8 mouse cellular contexts compared by ENCODE assay signal in the genomic region with DNA sequence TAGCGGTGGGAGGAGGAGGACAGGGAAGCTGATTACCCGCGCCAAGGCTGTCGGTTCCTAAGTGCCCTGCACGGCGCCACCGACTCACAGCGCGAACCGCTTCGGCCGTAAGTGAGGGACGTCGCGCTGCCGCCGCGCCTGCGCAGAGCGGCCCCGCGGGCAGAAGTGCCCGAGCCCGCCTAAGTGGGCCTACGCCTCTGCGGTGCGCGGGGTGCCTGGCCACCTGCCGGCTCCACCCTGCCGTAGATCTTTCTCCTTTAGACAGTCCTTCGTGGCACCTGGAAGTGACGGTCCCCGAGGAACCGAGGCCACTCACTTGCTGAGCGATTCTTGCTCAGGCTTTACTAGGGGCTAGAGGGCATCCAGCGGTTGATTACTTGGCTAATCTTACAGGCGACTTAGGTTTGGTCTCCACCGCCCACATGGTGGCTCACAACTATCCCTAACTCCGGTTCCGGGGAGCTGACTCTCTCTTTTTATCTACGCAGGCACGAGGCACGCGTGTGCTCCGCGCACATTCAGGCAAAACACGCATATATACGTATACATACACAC. TPM values are rescaled to one million over a fixed set of nuclear protein-coding genes. Genes with fewer than 3 reads are reported as not detected.
A peak's percentile ranks its signal among the peaks of the same experiment; 100 is the strongest.
DNase-seq lines count a peak whose midpoint lies in the region; ATAC-seq and TF ChIP-seq lines count a peak whose summit lies in the region.

No protein-coding gene starts in this region.

- TF ChIP-seq POLR2A in lung, adult 2 months (IDR thresholded peaks at IDR 0.05; ENCODE audit: borderline replicate concordance, extremely low read depth, low read depth, low read length): peak; percentile 87

- no peak for TF ChIP-seq CTCF in G1E (IDR thresholded peaks at IDR 0.05; ENCODE audit: low read depth, low read length)
- peak; percentile 34; the same call in 1 of the 2 replicates for TF ChIP-seq CTCF in layer of hippocampus, adult 2 months (conservative IDR thresholded peaks at IDR 0.05)
- TF ChIP-seq CTCF in lung, adult 2 months (IDR thresholded peaks at IDR 0.05; ENCODE audit: insufficient read depth, low read length): no peak

- H3K4me1 ChIP-seq in G1E (ENCODE audit: insufficient read depth, low read depth, low read length): peaks cover 18% of the 10 kb centered on the region
- H3K4me1 ChIP-seq in forebrain, embryonic 16.5 days (replicated peaks; ENCODE audit: control insufficient read depth, insufficient read depth, low read length): peaks cover 15% of the 10 kb centered on the region
- H3K4me1 ChIP-seq in lung, adult 2 months (ENCODE audit: control insufficient read depth, insufficient read depth, low read length): peaks cover 2% of the 10 kb centered on the region; the same call in 1 of the 2 replicates
- peaks cover 23% of the 10 kb centered on the region for H3K4me1 ChIP-seq in neural tube, embryonic 15.5 days

- H3K9me3 ChIP-seq in G1E (replicated peaks): no peaks in the 10 kb centered on the region
- H3K9me3 ChIP-seq in forebrain, embryonic 16.5 days (ENCODE audit: control insufficient read depth, low read length): no peaks in the 10 kb centered on the region
- no peaks in the 10 kb centered on the region for H3K9me3 ChIP-seq in neural tube, embryonic 15.5 days (replicated peaks)

- peak; percentile 79 for ATAC-seq in G1E (ENCODE audit: extremely low read depth, insufficient number of reproducible peaks, low FRiP score, poor library complexity, severe bottlenecking)
- ATAC-seq in forebrain, embryonic 16.5 days: peak; percentile 97
- peak; percentile 96 for ATAC-seq in neural tube, embryonic 15.5 days (ENCODE audit: low FRiP score)

- H3K27ac ChIP-seq in forebrain, embryonic 16.5 days (ENCODE audit: low read length): peak overlapping the region; percentile 79
- H3K27ac ChIP-seq in layer of hippocampus, adult 2 months: peak overlapping the region; percentile 92
- H3K27ac ChIP-seq in neural tube, embryonic 15.5 days (replicated peaks): peak overlapping the region; percentile 86

- H3K9ac ChIP-seq in forebrain, embryonic 16.5 days (replicated peaks; ENCODE audit: low read depth, low read length): peak overlapping the region; percentile 78
- peak overlapping the region; percentile 78 for H3K9ac ChIP-seq in neural tube, embryonic 15.5 days (replicated peaks)

- H3K4me2 ChIP-seq in forebrain, embryonic 16.5 days (ENCODE audit: low read length): peak overlapping the region; percentile 88
- H3K4me2 ChIP-seq in neural tube, embryonic 15.5 days: peak overlapping the region; percentile 69

- peaks cover 18% of the 10 kb centered on the region for H3K36me3 ChIP-seq in G1E (replicated peaks)
- no peaks in the 10 kb centered on the region for H3K36me3 ChIP-seq in forebrain, embryonic 16.5 days (ENCODE audit: control insufficient read depth, insufficient read depth)
- 0 out of 2 replicates have a peak, but pooled peaks cover 4% of the 10 kb centered on the region for H3K36me3 ChIP-seq in neural tube, embryonic 15.5 days

- peak overlapping the region; percentile 91 for H3K4me3 ChIP-seq in G1E (ENCODE audit: low read depth, low read length)
- peak overlapping the region; percentile 87 for H3K4me3 ChIP-seq in forebrain, embryonic 16.5 days (replicated peaks; ENCODE audit: low read length)
- H3K4me3 ChIP-seq in layer of hippocampus, adult 2 months: peak overlapping the region; percentile 63
- H3K4me3 ChIP-seq in lung, adult 2 months (replicated peaks; ENCODE audit: extremely low read depth, low read depth, low read length): peak overlapping the region; percentile 88
- peak overlapping the region; percentile 66 for H3K4me3 ChIP-seq in neural tube, embryonic 15.5 days (replicated peaks)

- peak; percentile 90 for DNase-seq in G1E (ENCODE audit: low spot score)
- peak; percentile 83 to 91 for DNase-seq in cerebellum, adult 18-20 months
- DNase-seq in heart, postnatal 36 days: peak; percentile 86 to 94
- DNase-seq in layer of hippocampus, adult 2 months (ENCODE audit: low spot score in 2 of 2): peak; percentile 80 to 83
- DNase-seq in lung, adult 2 months: peak; percentile 89
- peak; percentile 90 for DNase-seq in testis, postnatal 10 days (ENCODE audit: low spot score)

- intact Hi-C loops in heart, postnatal 36 days (cut with DNase I): loop anchor here (1.0 kb wide), 1 partner anchor 23 kb away; no protein-coding TSS in a partner anchor

- H3K27me3 ChIP-seq in G1E (ENCODE audit: insufficient read depth, low read length): no peaks in the 10 kb centered on the region
- H3K27me3 ChIP-seq in forebrain, embryonic 16.5 days (replicated peaks; ENCODE audit: control insufficient read depth, insufficient read depth, low read length): no peaks in the 10 kb centered on the region
- H3K27me3 ChIP-seq in neural tube, embryonic 15.5 days (replicated peaks): no peaks in the 10 kb centered on the region

- WGBS in forebrain, embryonic 16.5 days: under 1% methylated on average over 43 of the region's 48 CpGs
- WGBS in lung, adult 2 months: under 1% methylated on average over 48 of the region's 48 CpGs
- 0% methylated on average over 48 of the region's 48 CpGs for WGBS in neural tube, embryonic 15.5 days

RNA-seq across cellular contexts. Expression of a gene that starts 7.4 kb away (rescaled TPM):
- total RNA-seq in G1E (2014; fragmentation: Nextera tagmentation): 92.3 and 106 TPM in 2 replicates
- total RNA-seq in G1E (2017): 128 and 130 TPM in 2 replicates
- 67.8 and 76.2 TPM in 2 replicates for polyA plus RNA-seq in G1E (2012)
- 180 and 189 TPM in 2 replicates for polyA plus RNA-seq in forebrain, embryonic 16.5 days (2015; fragmentation: Nextera tagmentation; extraction: Ambion mirVana)
- total RNA-seq in heart, postnatal 36 days (2021): 10 to 100 TPM; 45.5 to 48.9 TPM
- 10 to 100 TPM; 49.0 to 53.1 TPM for total RNA-seq in layer of hippocampus, adult 2 months (2021)
- 23.5 and 28.7 TPM in 2 replicates for polyA plus RNA-seq in lung, adult 2 months (2012; rRNA removed)
- 236 and 249 TPM in 2 replicates for polyA plus RNA-seq in neural tube, embryonic 15.5 days (2015; fragmentation: Nextera tagmentation; extraction: Ambion mirVana)

RNA-seq across cellular contexts. Expression of a gene that starts 21.1 kb away (rescaled TPM):
- total RNA-seq in G1E (2014; fragmentation: Nextera tagmentation): 88.7 and 110 TPM in 2 replicates
- total RNA-seq in G1E (2017): 194 and 216 TPM in 2 replicates
- polyA plus RNA-seq in G1E (2012): 61.6 and 76.8 TPM in 2 replicates
- polyA plus RNA-seq in forebrain, embryonic 16.5 days (2015; fragmentation: Nextera tagmentation; extraction: Ambion mirVana): 63.9 and 66.3 TPM in 2 replicates
- 10 to 100 TPM; 64.4 to 72.6 TPM for total RNA-seq in heart, postnatal 36 days (2021)
- 10 to 100 TPM; 50.5 to 52.3 TPM for total RNA-seq in layer of hippocampus, adult 2 months (2021)
- 18.2 and 23.3 TPM in 2 replicates for polyA plus RNA-seq in lung, adult 2 months (2012; rRNA removed)
- 56.6 and 63.5 TPM in 2 replicates for polyA plus RNA-seq in neural tube, embryonic 15.5 days (2015; fragmentation: Nextera tagmentation; extraction: Ambion mirVana)

RNA-seq across cellular contexts. Expression of a gene that starts 22.4 kb away (rescaled TPM):
- 31.2 and 31.6 TPM in 2 replicates for total RNA-seq in G1E (2014; fragmentation: Nextera tagmentation)
- 33.9 and 41.2 TPM in 2 replicates for total RNA-seq in G1E (2017)
- 7.9 and 10.4 TPM in 2 replicates for polyA plus RNA-seq in G1E (2012)
- 26.0 and 28.3 TPM in 2 replicates for polyA plus RNA-seq in forebrain, embryonic 16.5 days (2015; fragmentation: Nextera tagmentation; extraction: Ambion mirVana)
- 10 to 100 TPM; 31.6 to 33.3 TPM for total RNA-seq in heart, postnatal 36 days (2021)
- total RNA-seq in layer of hippocampus, adult 2 months (2021): 10 to 100 TPM; 50.0 to 50.5 TPM
- polyA plus RNA-seq in lung, adult 2 months (2012; rRNA removed): 5.1 and 5.9 TPM in 2 replicates
- 24.1 and 31.5 TPM in 2 replicates for polyA plus RNA-seq in neural tube, embryonic 15.5 days (2015; fragmentation: Nextera tagmentation; extraction: Ambion mirVana)

Comparison
In these comparisons a context has a peak if more than half of its experiments do, and no peak if none do; other contexts are left out.
1. Peak in every context shown above with its lines: DNase-seq, ATAC-seq, H3K4me3 ChIP-seq and H3K27ac ChIP-seq.